Mouse (Mus musculus): ENCODE measurements around the gene Ddx10. TPM values are rescaled to one million over a fixed set of nuclear protein-coding genes. Genes with fewer than 3 reads are reported as not detected.
"Not testable (repeated sequence)": the region's sequence is repeated elsewhere in the genome, so short reads cannot be mapped to it uniquely, and the experiment has no call there.

Ddx10 gene
- total and polyA plus RNA-seq, 3 experiments: 1.2 to 11.4 (median 9.9) TPM

- H3K4me3 ChIP-seq: no peak overlapping the region
- no peak overlapping the region for H3K9ac ChIP-seq (ENCODE audit: low read depth, low read length)
These were observed 104.3 kb downstream of the Ddx10 start for GRCm38 (mm10) chr9:53143508-53143907.

DNA sequence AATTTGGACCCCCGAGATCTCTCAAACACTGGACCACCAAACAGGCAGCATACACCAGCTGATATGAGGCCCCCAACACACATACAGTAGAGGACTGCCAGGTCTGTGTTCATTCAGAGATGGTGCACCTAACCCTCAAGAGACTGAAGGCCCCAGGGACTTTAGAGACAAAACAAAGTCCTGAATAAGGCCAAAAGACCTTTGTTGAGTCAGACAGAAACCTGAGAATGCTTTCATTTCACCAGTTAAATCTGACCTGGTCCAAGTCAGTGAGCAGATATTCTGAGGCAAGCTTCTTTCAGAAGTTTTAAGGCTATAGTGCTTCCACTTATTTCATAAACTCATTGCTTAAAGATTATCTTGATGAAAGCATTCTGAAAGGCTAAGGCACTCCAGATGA lies 105.4 kb downstream of the Ddx10 start:
- intact Hi-C loops (cut with DNase I): loop anchor here (5.0 kb wide), 1 partner anchor 180 kb away; no protein-coding TSS in a partner anchor
- 93% methylated on average over 1 of the region's 1 CpGs for WGBS
- not testable (repeated sequence) for H3K27ac ChIP-seq; H3K79me2 ChIP-seq (replicated peaks; ENCODE audit: control insufficient read depth, insufficient read depth, low read length); DNase-seq; H3K4me1 ChIP-seq (ENCODE audit: control insufficient read depth, insufficient read depth, low read length); H3K36me3 ChIP-seq (ENCODE audit: control insufficient read depth, insufficient read depth, low read length); H3K4me3 ChIP-seq; H3K27me3 ChIP-seq (ENCODE audit: control insufficient read depth, insufficient read depth, low read length); H3K9ac ChIP-seq (ENCODE audit: low read depth, low read length)

More at GRCm38 (mm10) chr9:53143508-53143907, 104.3 kb downstream of the Ddx10 start:
- H3K27me3 ChIP-seq (ENCODE audit: control insufficient read depth, insufficient read depth, low read length): no peaks in the 10 kb centered on the region
- no peaks in the 10 kb centered on the region for H3K36me3 ChIP-seq (ENCODE audit: control insufficient read depth, insufficient read depth, low read length)
- no peaks in the 10 kb centered on the region for H3K79me2 ChIP-seq (replicated peaks; ENCODE audit: control insufficient read depth, insufficient read depth, low read length)
- WGBS: 96% methylated on average over 2 of the region's 2 CpGs
- no peak overlapping the region for H3K27ac ChIP-seq
- DNase-seq: no peak
- H3K4me1 ChIP-seq (ENCODE audit: control insufficient read depth, insufficient read depth, low read length): no peaks in the 10 kb centered on the region
- TF ChIP-seq POLR2A (IDR thresholded peaks at IDR 0.05; ENCODE audit: insufficient read depth, low read depth, low read length): no peak
- TF ChIP-seq EP300 (IDR thresholded peaks at IDR 0.05; ENCODE audit: insufficient read depth, low read depth, low read length): no peak
- no peak for TF ChIP-seq CTCF (IDR thresholded peaks at IDR 0.05)
- intact Hi-C loops (cut with DNase I): loop anchor here (5.0 kb wide), 1 partner anchor 181 kb away; no protein-coding TSS in a partner anchor

GRCm38 (mm10) chr9:53140610-53141165 lies 107.2 kb downstream of the Ddx10 start:
- WGBS: 90% methylated on average over 8 of the region's 8 CpGs
- H3K4me1 ChIP-seq (ENCODE audit: control insufficient read depth, insufficient read depth, low read length): no peaks in the 10 kb centered on the region
- H3K79me2 ChIP-seq (replicated peaks; ENCODE audit: control insufficient read depth, insufficient read depth, low read length): no peaks in the 10 kb centered on the region
- no peak for DNase-seq
- intact Hi-C loops (cut with DNase I): loop anchor here (5.0 kb wide), 1 partner anchor 178 kb away; no protein-coding TSS in a partner anchor
- no peaks in the 10 kb centered on the region for H3K27me3 ChIP-seq (ENCODE audit: control insufficient read depth, insufficient read depth, low read length)
- TF ChIP-seq EP300 (IDR thresholded peaks at IDR 0.05; ENCODE audit: insufficient read depth, low read depth, low read length) (no peak), POLR2A (IDR thresholded peaks at IDR 0.05; ENCODE audit: insufficient read depth, low read depth, low read length) (no peak), CTCF (IDR thresholded peaks at IDR 0.05) (no peak)
- no peak overlapping the region for H3K4me3 ChIP-seq
- no peak overlapping the region for H3K27ac ChIP-seq
- no peak overlapping the region for H3K9ac ChIP-seq (ENCODE audit: low read depth, low read length)
- H3K36me3 ChIP-seq (ENCODE audit: control insufficient read depth, insufficient read depth, low read length): no peaks in the 10 kb centered on the region

- WGBS: 92% methylated on average over 1 of the region's 1 CpGs
- H3K9ac ChIP-seq (ENCODE audit: low read depth, low read length): no peak overlapping the region
- H3K27ac ChIP-seq: no peak overlapping the region
- no peak overlapping the region for H3K4me3 ChIP-seq
- TF ChIP-seq CTCF (IDR thresholded peaks at IDR 0.05): no peak
- no peak for TF ChIP-seq POLR2A (IDR thresholded peaks at IDR 0.05; ENCODE audit: insufficient read depth, low read depth, low read length)
- TF ChIP-seq EP300 (IDR thresholded peaks at IDR 0.05; ENCODE audit: insufficient read depth, low read depth, low read length): no peak
- no peaks in the 10 kb centered on the region for H3K4me1 ChIP-seq (ENCODE audit: control insufficient read depth, insufficient read depth, low read length)
- intact Hi-C loops (cut with DNase I): no loop called here
- H3K36me3 ChIP-seq (ENCODE audit: control insufficient read depth, insufficient read depth, low read length): no peaks in the 10 kb centered on the region
- H3K79me2 ChIP-seq (replicated peaks; ENCODE audit: control insufficient read depth, insufficient read depth, low read length): no peaks in the 10 kb centered on the region
- DNase-seq: no peak
- no peaks in the 10 kb centered on the region for H3K27me3 ChIP-seq (ENCODE audit: control insufficient read depth, insufficient read depth, low read length)
These were observed 115.0 kb downstream of the Ddx10 start for GRCm38 (mm10) chr9:53132826-53133225.

DNA sequence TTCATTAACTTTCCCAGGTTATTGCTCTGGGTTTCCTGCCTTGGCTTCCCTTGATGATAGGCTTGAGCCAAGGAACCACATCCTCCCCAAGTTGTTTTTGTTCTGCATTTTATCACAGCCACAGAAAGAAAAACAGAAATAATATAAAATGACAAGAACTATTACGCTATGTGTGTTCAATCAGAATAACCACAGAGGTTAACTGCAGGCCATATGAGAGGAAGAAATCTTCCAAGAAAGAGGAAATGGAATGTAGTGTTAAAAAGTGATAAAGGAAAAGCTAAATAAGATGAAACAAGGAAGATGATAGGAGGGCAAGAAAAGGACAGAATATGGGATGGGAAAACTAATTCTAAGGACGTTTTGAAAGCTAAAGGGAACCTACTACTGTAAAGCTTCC lies 117.4 kb downstream of the Ddx10 start:
- no peaks in the 10 kb centered on the region for H3K36me3 ChIP-seq (ENCODE audit: control insufficient read depth, insufficient read depth, low read length)
- H3K9ac ChIP-seq (ENCODE audit: low read depth, low read length): no peak overlapping the region
- H3K4me1 ChIP-seq (ENCODE audit: control insufficient read depth, insufficient read depth, low read length): no peaks in the 10 kb centered on the region
- H3K79me2 ChIP-seq (replicated peaks; ENCODE audit: control insufficient read depth, insufficient read depth, low read length): no peaks in the 10 kb centered on the region
- intact Hi-C loops (cut with DNase I): no loop called here
- H3K27ac ChIP-seq: no peak overlapping the region
- H3K4me3 ChIP-seq: no peak overlapping the region
- no peak for TF ChIP-seq EP300 (IDR thresholded peaks at IDR 0.05; ENCODE audit: insufficient read depth, low read depth, low read length)
- TF ChIP-seq CTCF (IDR thresholded peaks at IDR 0.05): no peak
- TF ChIP-seq POLR2A (IDR thresholded peaks at IDR 0.05; ENCODE audit: insufficient read depth, low read depth, low read length): no peak
- no peak for DNase-seq
- 61% methylated on average over 2 of the region's 2 CpGs for WGBS
- H3K27me3 ChIP-seq (ENCODE audit: control insufficient read depth, insufficient read depth, low read length): no peaks in the 10 kb centered on the region

GRCm38 (mm10) chr9:53101103-53101502 lies 146.8 kb downstream of the Ddx10 start:
- Histone ChIP-seq H3K27ac (no peak overlapping the region), H3K27me3 (ENCODE audit: control insufficient read depth, insufficient read depth, low read length) (no peaks in the 10 kb centered on the region), H3K4me3 (no peak overlapping the region), H3K4me1 (ENCODE audit: control insufficient read depth, insufficient read depth, low read length) (no peaks in the 10 kb centered on the region), H3K79me2 (replicated peaks; ENCODE audit: control insufficient read depth, insufficient read depth, low read length) (no peaks in the 10 kb centered on the region), H3K36me3 (ENCODE audit: control insufficient read depth, insufficient read depth, low read length) (no peaks in the 10 kb centered on the region), H3K9ac (ENCODE audit: low read depth, low read length) (no peak overlapping the region)
- TF ChIP-seq CTCF (IDR thresholded peaks at IDR 0.05) (no peak), EP300 (IDR thresholded peaks at IDR 0.05; ENCODE audit: insufficient read depth, low read depth, low read length) (no peak), POLR2A (IDR thresholded peaks at IDR 0.05; ENCODE audit: insufficient read depth, low read depth, low read length) (no peak)
- intact Hi-C loops (cut with DNase I): no loop called here
- no peak for DNase-seq
- 73% methylated on average over 1 of the region's 1 CpGs for WGBS
